Mouse (Mus musculus): ENCODE measurements around the gene Nelfe. TPM values are rescaled to one million over a fixed set of nuclear protein-coding genes. Genes with fewer than 3 reads are reported as not detected.

Nelfe gene
- polyA plus RNA-seq, 1 experiment from 2014 or later = 152 TPM

GRCm38 (mm10) chr17:34854761-34855160 is 4.6 kb downstream of the Nelfe start:
- Histone ChIP-seq H3K4me1 (ENCODE audit: control insufficient read depth, insufficient read depth, low read length) (peaks cover 11% of the 10 kb centered on the region), H3K36me3 (ENCODE audit: control insufficient read depth, insufficient read depth, low read length) (peaks cover 18% of the 10 kb centered on the region), H3K4me3 (ENCODE audit: low read depth, low read length) (no peak overlapping the region), H3K9ac (ENCODE audit: low read length) (no peak overlapping the region), H3K27me3 (ENCODE audit: control insufficient read depth, insufficient read depth, low read length) (no peaks in the 10 kb centered on the region), H3K27ac (replicated peaks; ENCODE audit: low read depth, low read length) (no peak overlapping the region), H3K4me2 (ENCODE audit: low read depth, severe bottlenecking) (no peak overlapping the region), H3K9me3 (ENCODE audit: control insufficient read depth, low read length) (no peaks in the 10 kb centered on the region)
- 82% methylated on average over 3 of the region's 3 CpGs for WGBS
- no peak for DNase-seq (ENCODE audit: low spot score)
- no peak for ATAC-seq (ENCODE audit: insufficient number of reproducible peaks, low FRiP score, low TSS enrichment, low read depth)

- Histone ChIP-seq H3K9ac (ENCODE audit: low read length) (no peak overlapping the region), H3K27me3 (ENCODE audit: control insufficient read depth, insufficient read depth, low read length) (no peaks in the 10 kb centered on the region), H3K4me3 (ENCODE audit: low read depth, low read length) (no peak overlapping the region), H3K9me3 (ENCODE audit: control insufficient read depth, low read length) (no peaks in the 10 kb centered on the region), H3K36me3 (ENCODE audit: control insufficient read depth, insufficient read depth, low read length) (peaks cover 18% of the 10 kb centered on the region), H3K4me1 (ENCODE audit: control insufficient read depth, insufficient read depth, low read length) (peaks cover 10% of the 10 kb centered on the region), H3K27ac (replicated peaks; ENCODE audit: low read depth, low read length) (no peak overlapping the region), H3K4me2 (ENCODE audit: low read depth, severe bottlenecking) (no peak overlapping the region)
- ATAC-seq (ENCODE audit: insufficient number of reproducible peaks, low FRiP score, low TSS enrichment, low read depth) (no peak), DNase-seq (ENCODE audit: low spot score) (peak; percentile 65)
- 46% methylated on average over 3 of the region's 3 CpGs for WGBS
These were observed 5.6 kb downstream of the Nelfe start for GRCm38 (mm10) chr17:34855825-34856224.

- H3K36me3 ChIP-seq (ENCODE audit: control insufficient read depth, insufficient read depth, low read length) = peaks cover 14% of the 10 kb centered on the region
- H3K27me3 ChIP-seq (ENCODE audit: control insufficient read depth, insufficient read depth, low read length) = no peaks in the 10 kb centered on the region
- DNase-seq (ENCODE audit: low spot score) = no peak
- no peaks in the 10 kb centered on the region for H3K9me3 ChIP-seq (ENCODE audit: control insufficient read depth, low read length)
- H3K27ac ChIP-seq (replicated peaks; ENCODE audit: low read depth, low read length) = no peak overlapping the region
- no peak for ATAC-seq (ENCODE audit: insufficient number of reproducible peaks, low FRiP score, low TSS enrichment, low read depth)
- no peak overlapping the region for H3K9ac ChIP-seq (ENCODE audit: low read length)
- H3K4me1 ChIP-seq (ENCODE audit: control insufficient read depth, insufficient read depth, low read length) = no peaks in the 10 kb centered on the region
- no peak overlapping the region for H3K4me3 ChIP-seq (ENCODE audit: low read depth, low read length)
- 86% methylated on average over 4 of the region's 4 CpGs for WGBS
- no peak overlapping the region for H3K4me2 ChIP-seq (ENCODE audit: low read depth, severe bottlenecking)
These were observed 8.5 kb downstream of the Nelfe start for GRCm38 (mm10) chr17:34858670-34859069.

- Histone ChIP-seq H3K9me3 (ENCODE audit: control insufficient read depth, low read length) (no peaks in the 10 kb centered on the region), H3K27me3 (ENCODE audit: control insufficient read depth, insufficient read depth, low read length) (no peaks in the 10 kb centered on the region), H3K4me1 (ENCODE audit: control insufficient read depth, insufficient read depth, low read length) (no peaks in the 10 kb centered on the region), H3K4me3 (ENCODE audit: low read depth, low read length) (no peak overlapping the region), H3K9ac (ENCODE audit: low read length) (no peak overlapping the region), H3K27ac (replicated peaks; ENCODE audit: low read depth, low read length) (no peak overlapping the region), H3K36me3 (ENCODE audit: control insufficient read depth, insufficient read depth, low read length) (peaks cover 7% of the 10 kb centered on the region), H3K4me2 (ENCODE audit: low read depth, severe bottlenecking) (no peak overlapping the region)
- WGBS = 89% methylated on average over 9 of the region's 9 CpGs
- ATAC-seq (ENCODE audit: insufficient number of reproducible peaks, low FRiP score, low TSS enrichment, low read depth) (no peak), DNase-seq (ENCODE audit: low spot score) (no peak)
These were observed 10.3 kb downstream of the Nelfe start for GRCm38 (mm10) chr17:34860514-34860913.

GRCm38 (mm10) chr17:34861704-34862415 is 11.7 kb downstream of the Nelfe start:
- Histone ChIP-seq H3K4me1 (ENCODE audit: control insufficient read depth, insufficient read depth, low read length) (no peaks in the 10 kb centered on the region), H3K27me3 (ENCODE audit: control insufficient read depth, insufficient read depth, low read length) (no peaks in the 10 kb centered on the region), H3K27ac (replicated peaks; ENCODE audit: low read depth, low read length) (no peak overlapping the region), H3K9ac (ENCODE audit: low read length) (no peak overlapping the region), H3K9me3 (ENCODE audit: control insufficient read depth, low read length) (no peaks in the 10 kb centered on the region), H3K4me3 (ENCODE audit: low read depth, low read length) (no peak overlapping the region), H3K36me3 (ENCODE audit: control insufficient read depth, insufficient read depth, low read length) (peaks cover 4% of the 10 kb centered on the region; the same call in 1 of the 2 replicates), H3K4me2 (ENCODE audit: low read depth, severe bottlenecking) (no peak overlapping the region)
- 63% methylated on average over 13 of the region's 13 CpGs for WGBS
- ATAC-seq (ENCODE audit: insufficient number of reproducible peaks, low FRiP score, low TSS enrichment, low read depth) (no peak), DNase-seq (ENCODE audit: low spot score) (no peak)

GRCm38 (mm10) chr17:34862416-34863081 is 12.4 kb downstream of the Nelfe start, which contains the start of gene Cfb:
Cfb (minus strand) TSS chr17:34862518.
- DNase-seq (ENCODE audit: low spot score) (no peak), ATAC-seq (ENCODE audit: insufficient number of reproducible peaks, low FRiP score, low TSS enrichment, low read depth) (no peak)
- no peaks in the 10 kb centered on the region for H3K4me1 ChIP-seq (ENCODE audit: control insufficient read depth, insufficient read depth, low read length)
- H3K9me3 ChIP-seq (ENCODE audit: control insufficient read depth, low read length) = no peaks in the 10 kb centered on the region
- H3K9ac ChIP-seq (ENCODE audit: low read length) = no peak within 1 kb of the TSS
- no peaks in the 10 kb centered on the region for H3K36me3 ChIP-seq (ENCODE audit: control insufficient read depth, insufficient read depth, low read length)
- no peaks in the 10 kb centered on the region for H3K27me3 ChIP-seq (ENCODE audit: control insufficient read depth, insufficient read depth, low read length)
- 59% methylated on average over 8 of the region's 8 CpGs for WGBS
- no peak within 1 kb of the TSS for H3K27ac ChIP-seq (replicated peaks; ENCODE audit: low read depth, low read length)
- H3K4me3 ChIP-seq (ENCODE audit: low read depth, low read length) = no peak within 1 kb of the TSS
- H3K4me2 ChIP-seq (ENCODE audit: low read depth, severe bottlenecking) = no peak within 1 kb of the TSS

- no peak for ATAC-seq (ENCODE audit: insufficient number of reproducible peaks, low FRiP score, low TSS enrichment, low read depth)
- DNase-seq (ENCODE audit: low spot score) = no peak
- Histone ChIP-seq H3K9me3 (ENCODE audit: control insufficient read depth, low read length) (no peaks in the 10 kb centered on the region), H3K36me3 (ENCODE audit: control insufficient read depth, insufficient read depth, low read length) (no peaks in the 10 kb centered on the region), H3K9ac (ENCODE audit: low read length) (no peak overlapping the region), H3K27me3 (ENCODE audit: control insufficient read depth, insufficient read depth, low read length) (no peaks in the 10 kb centered on the region), H3K27ac (replicated peaks; ENCODE audit: low read depth, low read length) (no peak overlapping the region), H3K4me1 (ENCODE audit: control insufficient read depth, insufficient read depth, low read length) (no peaks in the 10 kb centered on the region), H3K4me2 (ENCODE audit: low read depth, severe bottlenecking) (no peak overlapping the region), H3K4me3 (ENCODE audit: low read depth, low read length) (no peak overlapping the region)
- WGBS = 60% methylated on average over 7 of the region's 7 CpGs
These were observed 15.8 kb downstream of the Nelfe start for GRCm38 (mm10) chr17:34865981-34866380.

- H3K27me3 ChIP-seq (ENCODE audit: control insufficient read depth, insufficient read depth, low read length) = no peaks in the 10 kb centered on the region
- H3K9ac ChIP-seq (ENCODE audit: low read length) = no peak overlapping the region
- no peak overlapping the region for H3K4me3 ChIP-seq (ENCODE audit: low read depth, low read length)
- no peaks in the 10 kb centered on the region for H3K36me3 ChIP-seq (ENCODE audit: control insufficient read depth, insufficient read depth, low read length)
- no peaks in the 10 kb centered on the region for H3K9me3 ChIP-seq (ENCODE audit: control insufficient read depth, low read length)
- DNase-seq (ENCODE audit: low spot score) = no peak
- no peak overlapping the region for H3K4me2 ChIP-seq (ENCODE audit: low read depth, severe bottlenecking)
- WGBS = 91% methylated on average over 6 of the region's 6 CpGs
- ATAC-seq (ENCODE audit: insufficient number of reproducible peaks, low FRiP score, low TSS enrichment, low read depth) = no peak
- no peaks in the 10 kb centered on the region for H3K4me1 ChIP-seq (ENCODE audit: control insufficient read depth, insufficient read depth, low read length)
- no peak overlapping the region for H3K27ac ChIP-seq (replicated peaks; ENCODE audit: low read depth, low read length)
These were observed 24.1 kb downstream of the Nelfe start for GRCm38 (mm10) chr17:34874321-34874720.

Measured in limb, embryonic 11.5 days (tissue).